Mouse (Mus musculus) bone marrow macrophage, adult 2 months (primary cell): ENCODE measurements around the gene Olfr292. TPM values are rescaled to one million over a fixed set of nuclear protein-coding genes. Genes with fewer than 3 reads are reported as not detected.

Experiments
- H3K27ac ChIP-seq: 2 replicates; pipeline ENCODE4 v1.5.1; 2012; ENCODE audit warnings: low read depth, low read length; ENCODE audit not compliant: insufficient read depth
- H3K4me1 ChIP-seq: 2 replicates; pipeline ENCODE4 v1.6.1; 2012; ENCODE audit warnings: low read length; ENCODE audit not compliant: control insufficient read depth, insufficient read depth
- H3K4me3 ChIP-seq: 2 replicates; pipeline ENCODE4 v1.5.1; 2012; ENCODE audit warnings: mild to moderate bottlenecking, low read length, moderate library complexity; ENCODE audit not compliant: insufficient read depth
- CTCF ChIP-seq: IDR thresholded peaks from 2 replicates; pipeline ENCODE4 v1.5.1; 2012; ENCODE audit warnings: low read depth, mild to moderate bottlenecking, low read length, moderate library complexity
- POLR2A ChIP-seq: IDR thresholded peaks from 2 replicates; pipeline ENCODE4 v1.6.1; 2012; ENCODE audit warnings: mild to moderate bottlenecking, low read depth, low read length, borderline replicate concordance
- polyA plus RNA-seq: library from polyadenylated mRNA; stranded (reverse); fragments of >200 nt; gene quantifications from 2 replicates; pipeline ENCODE4 v1.2.4, GENCODE M21; 2012; ENCODE audit not compliant: missing spikeins, insufficient read depth, insufficient read length

Gene Olfr292
- polyA plus RNA-seq, result not detected in 2 replicates

DNA sequence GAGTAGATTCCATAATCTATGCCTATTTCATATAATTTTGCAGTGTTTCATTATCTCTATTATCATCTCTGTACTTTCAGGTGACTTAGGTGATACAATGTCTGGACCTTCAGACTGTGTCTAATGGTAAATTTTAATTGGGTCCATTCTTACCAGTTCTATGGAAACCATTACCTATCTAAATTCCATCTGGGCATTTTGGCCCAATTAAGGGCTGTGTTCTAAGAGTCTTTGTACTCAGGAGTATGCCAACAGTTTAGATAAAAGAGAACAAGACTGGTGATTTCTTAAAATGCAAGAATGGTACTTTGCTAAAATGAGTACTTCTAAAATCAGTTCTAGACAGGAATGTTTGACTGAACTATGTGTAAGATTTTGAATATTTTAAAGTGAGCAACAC, at the start of gene Olfr292:
Olfr292 (plus strand) TSS at position 301 of the 400 bp plus-strand sequence.
- H3K4me1 ChIP-seq, result no peaks in the 10 kb centered on the region
- no peak within 1 kb of the TSS for H3K4me3 ChIP-seq
- TF ChIP-seq POLR2A, result no peak
- no peak for TF ChIP-seq CTCF
- H3K27ac ChIP-seq, result no peak within 1 kb of the TSS

DNA sequence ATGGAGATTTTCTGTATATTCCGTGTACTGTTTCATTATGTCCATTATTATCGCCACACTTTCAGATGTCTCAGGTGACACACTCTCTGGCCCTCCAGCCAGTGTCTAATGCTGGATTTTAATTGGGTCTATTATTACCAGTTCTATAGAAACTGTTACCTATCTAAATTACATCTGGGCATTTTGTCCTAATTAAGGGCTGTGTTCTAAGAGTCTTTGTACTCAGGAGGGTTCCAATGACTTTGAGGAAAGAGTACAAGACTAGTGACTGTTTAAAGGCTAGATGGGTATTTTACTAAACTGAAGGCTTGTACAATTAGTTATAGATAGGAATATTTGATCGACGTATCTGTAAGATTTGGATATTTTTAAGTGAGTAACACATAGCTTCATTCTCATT, 39.4 kb upstream of the Olfr292 start, which contains the start of gene Olfr293:
Olfr293 (plus strand) TSS at position 301 of the 400 bp plus-strand sequence.
- Histone ChIP-seq H3K4me1 (no peaks in the 10 kb centered on the region), H3K4me3 (no peak within 1 kb of the TSS), H3K27ac (no peak within 1 kb of the TSS)
- TF ChIP-seq POLR2A, result no peak
- no peak for TF ChIP-seq CTCF

DNA sequence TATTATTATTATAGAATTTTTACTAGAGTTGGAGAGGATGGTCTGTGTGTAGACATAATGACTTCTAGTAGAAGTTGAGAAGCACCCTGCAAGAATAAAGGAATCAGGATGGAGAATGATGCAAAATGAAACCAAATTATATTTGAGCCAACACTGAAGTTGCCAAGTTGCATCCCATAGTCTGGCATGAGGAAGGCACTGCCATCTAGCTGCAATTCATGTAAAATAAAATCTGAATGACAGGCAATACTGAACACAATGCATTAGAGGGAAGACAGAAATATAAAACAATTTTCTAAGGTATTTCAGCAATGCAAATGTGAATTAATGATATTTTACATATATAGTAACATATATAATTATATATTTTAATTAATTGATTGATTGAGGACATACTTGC, 36.9 kb downstream of the Olfr292 start:
- Histone ChIP-seq H3K4me3 (no peak overlapping the region), H3K27ac (no peak overlapping the region), H3K4me1 (no peaks in the 10 kb centered on the region)
- TF ChIP-seq POLR2A (no peak), CTCF (no peak)

Other genes starting within 250 kb of the Olfr292 start
- not detected in 2 replicates for gene Olfr299, start 228.4 kb upstream of the Olfr292 start, polyA plus RNA-seq
- not detected in 2 replicates for gene Olfr298, start 195.8 kb upstream of the Olfr292 start, polyA plus RNA-seq
- not detected in 2 replicates for gene Olfr297, start 168.4 kb upstream of the Olfr292 start, polyA plus RNA-seq
- gene Olfr295, start 104.5 kb upstream of the Olfr292 start, polyA plus RNA-seq, result 0.40 TPM in 1 of 2 replicates, not detected in the other
- not detected in 2 replicates for gene Olfr294, start 71.7 kb upstream of the Olfr292 start, polyA plus RNA-seq
- gene Olfr293, start 39.3 kb upstream of the Olfr292 start, polyA plus RNA-seq, result not detected in 2 replicates
- gene Folh1, start 87.6 kb downstream of the Olfr292 start, polyA plus RNA-seq, result not detected in 2 replicates
- gene Vmn2r77, start 106.7 kb downstream of the Olfr292 start, polyA plus RNA-seq, result not detected in 2 replicates
- not detected in 2 replicates for gene Vmn2r78, start 226.8 kb downstream of the Olfr292 start, polyA plus RNA-seq